Mouse (Mus musculus): Measurements from ENCODE around the gene Txndc2.
"Not testable (repeated sequence)": the region's sequence is repeated elsewhere in the genome, so short reads cannot be mapped to it uniquely, and the experiment has no call there.

Txndc2 gene

DNA sequence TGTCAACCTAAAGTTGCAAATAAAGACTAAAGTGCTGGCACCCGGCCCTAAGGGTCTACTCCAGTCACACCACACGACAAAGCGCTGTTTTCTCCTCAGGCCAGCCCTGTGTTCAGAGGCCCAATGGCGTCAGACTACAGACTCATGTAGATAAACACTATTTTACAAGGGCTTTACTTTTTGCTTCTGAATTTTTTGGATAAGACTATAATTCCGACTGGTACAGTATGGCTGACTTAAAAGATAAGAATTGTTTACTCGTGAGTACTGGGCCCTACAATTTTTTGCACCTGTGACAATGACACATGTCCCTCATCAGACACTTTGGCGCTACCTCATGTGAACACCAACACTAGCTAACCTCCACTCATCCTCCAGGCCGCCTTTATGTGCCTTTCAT is 14.1 kb upstream of the Txndc2 start:
- no peak for DNase-seq (ENCODE audit: low spot score in 2 of 2)

DNA sequence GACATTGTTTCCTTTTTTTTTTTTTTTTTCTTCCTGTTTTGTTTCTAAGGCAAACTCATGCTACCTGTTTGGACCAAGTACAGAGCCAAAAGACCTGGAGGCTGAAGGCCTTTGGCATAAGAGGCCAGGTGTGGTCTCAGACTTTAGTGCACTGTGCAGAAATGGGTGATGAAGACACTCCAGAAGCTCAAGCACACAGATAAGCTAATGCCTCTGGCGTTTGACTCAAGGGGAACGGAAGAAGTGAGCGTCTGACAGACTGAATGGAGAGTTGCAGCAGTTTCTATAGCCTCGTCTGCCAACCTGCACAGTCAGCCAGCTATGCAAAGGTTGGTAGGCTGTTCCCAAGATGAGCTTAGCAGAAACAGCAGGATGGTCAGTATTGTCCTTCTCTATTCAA is 13.6 kb upstream of the Txndc2 start:
- no peak for DNase-seq (ENCODE audit: low spot score in 2 of 2)

DNA sequence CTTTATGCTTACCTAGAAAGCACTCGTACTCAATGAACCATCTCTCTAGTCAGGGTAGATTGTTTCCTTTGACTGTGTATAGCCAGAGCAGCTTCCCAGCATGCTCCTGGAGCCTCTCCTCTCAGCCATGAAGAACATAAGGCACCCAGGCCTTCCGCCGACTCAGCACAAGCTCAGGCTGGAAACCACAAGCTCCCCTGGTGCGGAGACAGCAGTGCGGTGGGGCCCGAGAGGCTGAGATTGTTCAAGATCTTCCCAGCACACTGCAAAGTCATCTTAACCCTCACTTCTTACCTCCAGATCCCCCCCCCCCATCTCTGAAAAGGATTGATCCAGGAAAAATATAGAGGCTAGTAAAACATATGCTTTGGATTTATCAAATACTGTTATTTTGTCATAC is 8.6 kb upstream of the Txndc2 start:
- no peak for DNase-seq (ENCODE audit: low spot score in 2 of 2)

DNA sequence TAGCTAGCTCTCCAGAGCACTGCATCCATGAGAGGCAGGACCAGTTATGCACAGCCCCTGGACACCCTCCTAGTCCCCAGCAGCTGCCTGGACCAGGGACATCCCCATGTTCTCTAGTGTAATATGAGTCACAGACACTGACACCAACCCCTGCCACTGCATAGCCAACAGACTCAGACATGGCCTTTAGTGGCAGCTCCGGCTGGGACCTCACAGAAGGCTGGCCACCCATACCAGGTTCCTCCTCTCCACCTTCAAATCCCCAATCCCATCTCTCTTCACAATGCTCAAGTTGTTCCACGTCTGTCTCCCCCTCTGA is 7.2 kb upstream of the Txndc2 start:
- no peak for DNase-seq (ENCODE audit: low spot score in 2 of 2)

DNA sequence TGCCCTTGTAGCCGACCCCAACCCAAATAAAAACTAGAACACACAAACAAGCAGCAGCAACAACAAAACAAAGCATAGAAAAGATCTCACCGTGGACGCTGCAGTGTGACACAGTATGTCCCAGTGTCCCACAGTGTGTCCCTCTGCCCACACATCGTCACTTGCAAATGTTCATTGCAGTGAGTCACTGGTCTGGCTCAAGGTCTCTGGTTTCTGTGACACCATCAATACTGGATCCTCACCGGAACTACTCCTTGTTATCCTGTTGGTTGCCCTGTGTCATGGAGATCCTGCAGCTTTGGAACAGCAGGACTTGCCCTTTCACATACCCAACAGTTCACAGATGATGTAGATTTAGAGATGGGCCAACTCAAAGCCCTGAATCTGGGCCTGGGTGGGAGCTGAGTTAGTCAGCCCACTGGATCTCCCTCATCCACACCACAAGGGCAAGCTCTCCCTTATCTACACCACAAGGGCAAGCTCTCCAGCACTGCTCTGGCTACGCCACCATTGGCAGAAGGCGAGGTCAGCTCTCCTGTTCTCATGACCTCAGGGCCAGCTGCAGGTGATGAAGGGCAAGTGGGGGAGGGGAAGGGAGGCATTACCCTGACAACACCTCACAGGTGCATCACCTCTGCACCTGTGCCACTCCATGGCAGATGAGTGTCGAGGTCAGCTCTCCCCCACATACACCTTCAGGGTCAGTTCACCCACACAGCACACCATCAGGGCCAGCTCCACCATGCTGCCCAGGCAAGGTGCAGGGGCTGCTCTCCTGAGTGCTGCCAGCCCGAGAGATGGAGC is 6.6 kb upstream of the Txndc2 start:
- DNase-seq (ENCODE audit: low spot score in 2 of 2): no peak

DNA sequence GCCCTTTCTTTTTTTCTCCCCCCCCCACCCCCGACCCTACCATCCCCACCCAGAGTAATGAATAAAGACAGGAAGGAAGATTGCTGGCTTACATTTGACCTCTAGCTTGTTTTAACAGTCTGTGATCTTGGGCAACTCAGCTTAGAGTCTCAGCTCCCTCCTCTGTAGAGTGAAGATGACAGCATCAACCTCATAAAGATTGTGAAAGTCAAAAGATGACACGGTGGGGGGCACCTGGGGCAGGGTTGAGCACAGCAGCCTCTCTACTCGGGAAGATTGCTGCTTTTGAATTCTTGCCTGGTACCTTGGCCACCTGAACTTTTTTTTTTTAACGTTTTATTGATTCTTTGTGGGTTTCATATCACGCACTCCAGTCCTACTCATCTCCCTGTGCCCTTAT is 6.0 kb upstream of the Txndc2 start:
- no peak for DNase-seq (ENCODE audit: low spot score in 2 of 2)

DNA sequence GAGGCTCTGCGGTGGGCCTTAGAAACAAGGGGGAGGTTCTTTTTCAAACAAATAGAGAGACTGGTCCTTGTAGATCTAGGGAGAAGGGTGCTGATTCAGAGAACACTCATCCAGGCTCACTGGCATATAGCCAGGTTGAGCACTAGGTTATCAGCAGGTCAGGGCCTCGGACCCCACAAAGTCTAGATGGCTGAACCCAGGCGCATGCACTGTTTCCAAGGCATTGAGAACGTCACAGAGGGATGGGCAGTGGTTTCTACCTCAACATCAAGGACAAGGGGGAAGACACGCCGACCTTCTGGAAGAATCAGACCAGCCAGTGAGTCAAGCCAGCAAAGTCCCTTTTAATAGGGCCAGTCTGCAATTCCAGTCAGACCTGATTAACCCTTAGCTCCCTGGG is 5.3 kb upstream of the Txndc2 start:
- no peak for DNase-seq (ENCODE audit: low spot score in 2 of 2)

DNA sequence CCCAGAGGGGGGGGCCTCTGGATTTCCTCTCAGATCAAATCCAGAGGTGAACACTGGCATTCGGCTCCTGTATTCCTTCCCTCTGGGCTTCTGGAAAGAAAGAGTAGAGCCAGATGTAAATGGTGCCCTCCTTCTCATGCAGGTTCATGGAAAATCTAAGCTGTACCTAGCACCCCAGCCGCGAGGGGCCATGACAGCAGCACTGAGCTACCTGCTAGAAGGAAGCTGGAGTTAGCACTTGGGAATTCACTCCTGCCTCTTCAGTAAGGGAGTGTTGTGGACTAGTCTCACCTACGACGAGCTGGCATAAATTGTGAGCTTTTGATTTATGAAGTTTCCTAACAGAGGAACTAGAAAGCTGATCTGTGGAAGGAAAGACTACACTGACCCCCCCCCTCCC is 1.6 kb upstream of the Txndc2 start:
- no peak for DNase-seq (ENCODE audit: low spot score in 2 of 2)

DNA sequence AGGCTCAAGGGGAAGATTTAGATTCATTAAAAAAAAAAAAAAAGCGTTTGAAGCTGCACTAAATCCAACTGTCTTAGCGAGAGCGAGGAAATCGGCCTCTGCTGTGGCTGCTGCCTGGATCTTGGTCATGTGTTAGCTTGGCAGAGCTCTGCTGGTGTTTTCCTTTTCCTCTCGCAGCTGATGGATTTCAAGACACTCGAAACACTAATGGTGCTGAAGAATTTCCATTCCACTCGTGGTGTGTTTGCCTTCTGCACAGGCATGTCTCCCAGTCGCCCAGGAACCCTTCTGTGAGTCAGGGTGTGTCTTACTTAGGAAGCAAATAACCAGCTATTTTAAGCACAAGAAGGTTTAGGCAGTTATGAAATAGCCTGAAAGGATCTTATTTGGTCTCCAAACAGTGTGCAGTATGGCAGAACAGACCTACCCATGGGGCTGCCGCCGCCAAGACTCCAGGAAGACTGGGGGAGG is 1.1 kb upstream of the Txndc2 start:
- DNase-seq (ENCODE audit: low spot score in 2 of 2): peak; percentile 23 to 29

DNA sequence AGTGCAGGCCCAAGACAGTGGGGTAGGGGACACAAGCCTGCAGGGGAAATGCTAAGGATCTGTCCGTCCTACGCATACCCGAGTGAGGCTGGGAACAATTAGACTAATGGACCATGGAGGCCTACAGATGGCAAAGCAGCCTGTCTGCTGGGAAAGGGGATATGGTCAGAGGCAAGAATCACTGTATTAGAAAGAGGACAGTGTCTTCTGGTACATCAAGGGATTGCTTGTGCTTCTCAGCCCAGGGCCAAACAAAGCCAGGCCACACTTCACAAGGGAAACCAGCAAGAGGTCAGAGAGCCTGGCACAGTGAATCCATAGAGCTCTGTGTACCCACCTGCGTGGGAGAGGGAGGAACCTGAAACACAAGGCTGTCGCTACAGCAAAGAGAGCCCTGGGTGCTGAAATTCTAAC is 617 bp upstream of the Txndc2 start:
- DNase-seq (ENCODE audit: low spot score in 2 of 2): no peak

DNA sequence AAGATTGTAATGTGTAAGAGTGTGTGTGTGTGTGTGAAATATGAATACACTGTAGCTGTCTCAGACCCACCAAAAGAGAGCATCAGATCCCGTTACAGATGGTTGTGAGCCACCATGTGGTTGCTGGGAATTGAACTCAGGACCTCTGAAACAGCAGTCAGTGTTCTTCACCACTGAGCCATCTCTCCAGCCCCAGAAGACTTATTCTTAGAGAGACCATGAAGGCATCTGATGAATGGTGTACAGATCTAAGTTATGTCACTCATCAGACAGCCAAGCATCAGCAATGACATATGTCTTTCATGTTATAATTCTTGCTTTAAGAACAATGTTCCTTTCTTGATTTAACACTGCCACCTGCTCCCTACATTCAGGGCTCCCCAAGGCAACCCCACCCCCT is 2.8 kb downstream of the Txndc2 start:
- no peak for DNase-seq (ENCODE audit: low spot score in 2 of 2)

DNA sequence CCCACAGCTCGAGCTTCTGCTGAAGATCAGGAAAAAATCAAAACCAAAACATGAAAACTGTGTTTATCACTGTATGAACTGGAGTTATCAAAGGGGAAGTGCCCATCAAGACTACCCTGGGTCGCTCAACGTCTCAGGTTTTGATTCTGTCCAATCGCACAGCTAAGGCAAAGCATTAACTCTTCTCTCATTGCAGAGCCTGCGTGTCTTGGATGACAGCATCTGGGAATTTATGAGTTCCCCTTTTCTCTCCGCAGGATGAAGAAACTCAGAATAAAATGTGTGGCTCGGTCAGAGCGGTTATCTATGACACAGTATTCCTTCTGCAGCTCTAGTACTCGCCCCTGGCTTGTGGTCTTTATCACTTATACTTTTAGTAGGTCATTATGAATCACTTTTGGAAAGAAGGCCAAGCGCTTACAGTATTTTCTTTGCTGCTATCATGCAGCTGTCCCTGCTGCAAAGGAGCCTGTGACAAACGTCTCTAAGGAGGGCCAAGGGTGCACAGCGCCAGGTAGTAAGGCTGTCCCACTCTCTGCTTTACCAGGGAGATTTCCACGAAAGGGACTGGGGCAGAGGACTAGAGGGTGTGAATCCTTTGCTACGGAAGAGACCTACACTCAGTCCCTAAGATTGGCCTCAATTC is 6.1 kb downstream of the Txndc2 start:
- DNase-seq (ENCODE audit: low spot score in 2 of 2): no peak

DNA sequence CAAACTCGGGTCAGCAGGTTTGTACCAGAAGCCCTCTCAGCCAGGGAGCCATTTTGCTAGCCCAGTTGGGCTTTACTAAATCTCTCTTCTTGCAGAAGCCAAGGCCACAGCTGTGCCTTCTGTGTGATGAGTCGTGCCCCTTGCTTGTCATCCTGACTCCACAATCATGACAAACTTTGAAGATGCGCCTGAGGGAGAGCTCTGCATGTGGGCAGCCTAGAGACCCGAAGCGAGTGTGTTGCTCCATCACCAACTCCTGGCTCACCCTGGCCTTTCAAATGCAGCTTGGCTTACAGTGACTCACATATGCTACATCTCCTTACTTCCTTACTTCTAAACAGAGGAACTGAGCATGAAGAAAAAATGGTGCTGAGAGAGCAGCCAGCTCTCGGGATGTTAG is 12.0 kb downstream of the Txndc2 start:
- DNase-seq (ENCODE audit: low spot score in 2 of 2): no peak

DNA sequence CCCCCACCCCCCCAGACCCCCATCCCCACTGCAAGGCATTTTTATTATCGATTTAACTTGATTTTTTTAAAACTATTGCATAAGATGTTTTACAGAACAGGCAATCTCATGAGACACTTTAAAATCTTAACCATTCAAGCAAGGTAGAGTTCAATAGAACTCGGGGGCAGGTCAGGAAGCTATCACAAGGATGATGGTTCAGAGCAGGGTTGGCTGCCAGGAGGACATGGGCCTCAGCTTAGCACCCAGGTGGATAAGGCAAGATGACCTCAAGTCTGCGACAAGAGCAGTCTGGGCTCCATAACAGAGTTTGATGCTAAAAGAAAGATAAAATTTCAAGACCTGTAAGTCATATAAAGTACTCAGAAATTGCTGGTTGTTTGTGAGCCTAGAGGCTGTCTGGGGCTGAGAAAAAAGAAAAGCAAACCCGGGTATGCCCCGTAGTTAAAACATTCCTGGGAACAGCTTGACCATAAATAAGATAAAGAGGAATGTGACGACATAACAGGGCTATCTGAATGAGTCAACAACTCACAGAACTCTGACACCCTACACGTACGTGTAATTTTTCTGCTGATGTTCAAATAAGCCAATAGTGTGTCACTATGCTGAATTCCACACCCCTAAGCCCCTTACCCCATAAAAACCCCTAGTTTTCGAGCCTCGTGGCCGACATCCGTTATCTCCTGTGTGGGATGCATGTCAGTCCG is 13.0 kb downstream of the Txndc2 start:
- DNase-seq (ENCODE audit: low spot score in 2 of 2): not testable (repeated sequence)

DNA sequence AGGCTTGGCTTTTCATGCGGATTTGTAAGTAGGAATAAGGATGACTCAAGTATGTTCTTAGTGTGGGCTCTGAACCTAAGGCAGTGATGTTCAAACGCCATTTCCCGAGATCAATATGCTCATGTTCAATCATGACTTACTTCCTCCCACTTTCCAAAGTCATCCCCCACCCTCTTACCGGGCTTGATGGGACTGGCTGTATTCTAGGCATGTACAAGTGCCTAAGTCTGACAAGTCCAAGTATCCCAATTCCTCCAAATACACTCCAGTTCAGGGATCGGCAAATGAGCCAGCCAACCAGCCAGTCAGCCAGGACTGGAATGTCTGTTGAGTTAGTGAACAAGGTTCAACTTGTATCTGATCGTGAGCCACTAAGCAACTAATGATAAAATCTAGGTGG is 15.7 kb downstream of the Txndc2 start:
- DNase-seq (ENCODE audit: low spot score in 2 of 2): no peak

DNA sequence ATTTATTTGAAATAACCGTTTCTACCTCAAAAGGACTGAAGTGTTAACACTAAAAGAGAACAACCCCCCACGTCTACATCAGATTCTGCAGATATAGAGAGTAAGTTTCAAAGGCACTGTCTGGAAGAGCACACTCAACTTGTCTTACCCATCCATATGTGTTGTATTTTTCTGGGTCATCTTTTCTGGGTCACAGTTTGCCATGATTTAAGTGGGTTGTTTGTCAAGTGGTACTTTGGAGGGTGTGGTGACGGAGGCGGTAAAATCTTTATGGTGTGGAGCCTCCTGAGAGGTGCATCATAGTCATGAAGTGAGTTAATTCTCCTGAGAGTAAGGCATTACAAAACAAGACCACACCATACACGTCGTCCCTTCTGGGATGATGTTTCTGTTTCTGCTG is 16.4 kb downstream of the Txndc2 start:
- DNase-seq (ENCODE audit: low spot score in 2 of 2): no peak

DNA sequence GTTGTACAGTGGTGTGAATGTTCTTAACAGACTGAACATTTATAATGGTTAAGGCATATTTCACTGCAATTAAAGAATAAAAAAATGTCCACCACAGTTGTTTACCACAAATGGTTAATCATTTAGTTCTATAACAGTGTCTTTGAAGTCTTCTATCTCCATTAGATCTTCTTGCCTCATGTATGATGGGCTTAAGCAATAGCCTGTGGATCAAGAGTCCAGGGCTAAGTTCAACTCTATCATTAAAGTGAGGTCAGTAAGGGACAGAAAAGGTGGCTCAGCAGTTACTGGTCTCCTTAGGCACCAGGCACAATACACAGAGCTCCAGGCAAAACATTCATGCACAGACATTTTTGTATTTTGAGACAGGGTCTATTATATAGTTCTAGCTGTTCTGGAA is 18.8 kb downstream of the Txndc2 start:
- DNase-seq (ENCODE audit: low spot score in 2 of 2): no peak

DNA sequence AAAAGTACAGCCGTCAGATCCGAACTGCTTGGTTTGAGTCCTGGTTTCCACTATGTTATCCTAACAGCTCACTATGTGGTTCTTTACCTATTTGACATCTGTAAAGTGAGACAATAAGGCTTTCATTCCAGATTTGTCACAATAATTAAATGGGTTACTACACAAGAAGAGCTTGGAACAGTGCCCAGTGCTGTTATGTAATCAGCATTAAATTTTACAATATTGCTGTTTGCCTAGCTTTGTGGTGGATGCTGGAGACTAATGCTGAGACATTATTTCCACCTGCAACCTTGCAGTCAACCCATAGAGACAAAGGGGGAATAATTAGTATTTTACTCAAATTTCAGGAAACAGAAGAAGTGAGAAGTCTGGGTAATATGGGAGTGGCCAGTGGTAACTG is 23.5 kb downstream of the Txndc2 start:
- no peak for DNase-seq (ENCODE audit: low spot score in 2 of 2)

DNA sequence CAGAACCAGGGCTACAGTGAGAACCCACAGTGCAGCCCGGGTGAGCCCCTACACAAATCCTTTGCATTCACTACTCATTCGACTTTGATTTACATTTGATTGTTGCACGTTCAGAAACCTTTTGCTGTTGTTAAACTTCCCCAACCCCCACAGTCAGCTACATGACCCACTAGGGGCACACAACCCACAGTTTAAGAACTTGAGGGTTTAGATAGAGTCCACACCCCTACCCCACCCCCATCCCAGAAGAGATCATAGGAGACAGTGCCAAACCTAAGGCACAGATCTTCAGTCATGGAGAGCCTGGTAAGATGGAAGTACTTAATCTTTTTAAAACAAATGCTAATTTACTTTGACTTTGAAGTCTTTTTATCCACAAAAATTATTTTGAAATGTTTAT is 26.3 kb downstream of the Txndc2 start:
- DNase-seq (ENCODE audit: low spot score in 2 of 2): no peak

DNA sequence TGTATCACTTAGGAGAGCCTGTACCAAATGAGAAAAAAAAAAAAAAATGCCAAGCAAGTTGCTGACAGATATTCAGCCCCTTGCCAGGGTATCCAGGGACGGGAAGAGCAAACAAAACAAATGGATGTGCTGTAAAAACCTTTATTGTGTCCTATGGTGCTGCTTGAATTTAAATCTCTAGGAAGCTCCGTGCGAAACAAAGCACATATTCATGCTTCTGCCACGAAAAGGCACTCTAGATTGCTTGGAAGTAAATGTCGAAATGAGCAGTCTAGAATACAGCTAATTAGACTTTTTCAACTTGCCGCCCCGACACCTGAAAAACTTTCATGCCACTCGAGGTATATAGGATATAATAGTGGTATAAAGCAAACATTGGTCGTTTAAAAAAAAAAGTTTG is 27.5 kb downstream of the Txndc2 start:
- DNase-seq (ENCODE audit: low spot score in 2 of 2): no peak

DNA sequence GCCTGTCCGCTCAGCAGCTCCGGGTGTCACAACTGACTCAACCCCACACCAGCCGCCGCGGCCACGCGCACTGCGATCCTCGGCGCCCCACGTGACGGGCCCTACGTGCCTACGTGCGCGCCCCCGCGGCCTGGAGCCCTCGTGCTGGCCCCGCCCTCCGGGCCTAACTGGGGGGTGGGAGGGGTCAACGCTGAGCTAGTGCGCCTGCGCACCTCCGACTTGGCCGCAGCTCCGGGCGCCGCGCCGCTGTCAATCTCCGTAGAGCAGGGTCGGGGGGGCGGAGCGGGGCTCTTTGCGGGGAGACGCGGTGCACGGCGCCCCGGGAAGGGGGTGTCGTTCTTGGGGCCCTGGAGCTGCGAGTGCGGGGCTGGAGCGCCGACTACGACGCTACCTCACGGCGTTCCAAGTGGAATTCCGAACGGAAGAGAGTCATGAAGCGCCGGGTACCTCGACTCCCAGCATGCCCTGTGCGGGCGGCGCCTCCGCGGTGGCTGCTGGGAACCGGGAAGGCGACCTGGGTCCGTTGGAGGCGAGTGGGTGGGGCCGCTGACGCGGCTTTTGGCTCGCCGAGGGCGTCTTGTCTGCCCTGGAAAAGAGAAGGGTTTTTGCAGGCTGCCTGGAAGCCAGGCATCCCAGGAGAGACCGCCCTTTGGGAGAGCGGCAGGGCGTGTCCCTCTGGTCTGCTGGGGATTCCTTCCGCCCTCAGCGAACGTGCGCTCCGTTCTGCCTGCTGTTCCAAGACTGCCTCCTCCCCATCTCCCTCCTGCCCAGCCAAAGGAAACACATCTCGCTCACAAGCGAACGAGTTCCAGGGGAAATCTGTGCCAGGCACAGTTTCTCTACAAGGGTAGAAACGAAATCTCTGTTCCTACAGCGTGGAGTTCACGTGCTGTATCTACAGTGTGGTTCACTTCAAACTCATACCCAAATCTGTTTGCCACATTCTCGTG is 28.2 kb downstream of the Txndc2 start, which contains the start of gene Vapa:
TSS of gene Vapa (minus strand) at position 93 of the 950 bp plus-strand sequence.
- DNase-seq (ENCODE audit: low spot score in 2 of 2): peak; percentile 97 to 98

DNA sequence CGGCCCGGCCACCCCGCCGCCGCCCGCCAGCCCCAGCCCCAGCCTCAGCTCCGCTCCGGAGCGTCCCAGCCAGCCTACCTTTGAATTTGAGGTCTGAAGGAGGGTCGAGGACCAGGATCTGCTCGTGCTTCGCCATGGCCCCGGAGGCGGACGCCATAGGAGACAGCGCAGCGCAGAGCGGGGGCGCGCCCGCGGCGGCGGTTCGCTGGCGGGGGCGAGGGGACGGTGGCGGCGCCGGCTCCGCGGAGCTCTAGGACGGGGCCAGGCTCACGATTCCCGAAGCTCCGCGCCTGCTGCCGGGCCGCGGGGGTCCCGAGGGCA is 28.9 kb downstream of the Txndc2 start:
- DNase-seq (ENCODE audit: low spot score in 2 of 2): no peak
